9 mouse cellular contexts compared by ENCODE assay signal in genomic region chr16:92369260-92369659, GRCm38 (mm10). TPM values are rescaled to one million over a fixed set of nuclear protein-coding genes. Genes with fewer than 3 reads are reported as not detected.
DNase-seq lines count a peak whose midpoint lies in the region; ATAC-seq and TF ChIP-seq lines count a peak whose summit lies in the region.
"Had no signal": no experiment of that assay in that cellular context is flagged by ENCODE, and none has a peak within 500 bp of the region (broad histone marks: within the 10 kb centered on the region; RNA-seq: fewer than 3 reads in every experiment).

No protein-coding gene starts in this region.

- ATAC-seq in kidney, postnatal 0 days (replicated peaks; ENCODE audit: low FRiP score, low read depth) = peak; percentile 63; the same call in 1 of the 2 replicates
- no peak for ATAC-seq in cerebellum, adult (ENCODE audit: insufficient number of reproducible peaks, low FRiP score, low TSS enrichment)

- 32% methylated on average over 2 of the region's 2 CpGs for WGBS in kidney, postnatal 0 days

- no peak overlapping the region for H3K4me2 ChIP-seq in kidney, postnatal 0 days (ENCODE audit: low read length)

- H3K4me1 ChIP-seq in kidney, postnatal 0 days (replicated peaks; ENCODE audit: insufficient read depth, low read length) = no peaks in the 10 kb centered on the region; the same call in 1 of the 2 replicates

- intact Hi-C loops in left cerebral cortex, postnatal 25 days (cut with DNase I) = no loop called here

- no peak overlapping the region for H3K4me3 ChIP-seq in kidney, postnatal 0 days (replicated peaks; ENCODE audit: low read depth, low read length)

- DNase-seq in gastrocnemius, adult 18-20 months (ENCODE audit: low spot score) = peak; percentile 33
- DNase-seq in gastrocnemius, postnatal 10 days = no peak
- peak; percentile 15 for DNase-seq in adrenal gland, postnatal 25 days
- peak; percentile 72 for DNase-seq in kidney, postnatal 0 days (ENCODE audit: low spot score)
- DNase-seq in lung, postnatal 14 days = peak; percentile 24
- no peak for DNase-seq in left cerebral cortex, postnatal 25 days (ENCODE audit: low spot score in 2 of 2)
- DNase-seq in gastrocnemius, adult 8-10 months (ENCODE audit: low spot score in 2 of 2) = no peak

- 0 out of 2 replicates have a peak overlapping the region, but pooled peaks have one; percentile 19 for H3K27ac ChIP-seq in kidney, postnatal 0 days

- H3K9ac ChIP-seq in kidney, postnatal 0 days (ENCODE audit: low read depth, low read length) = no peak overlapping the region

- no peak for TF ChIP-seq CTCF in kidney, postnatal 0 days (IDR thresholded peaks at IDR 0.05; ENCODE audit: low read depth)

- peaks cover 4% of the 10 kb centered on the region; the same call in 1 of the 2 replicates for H3K27me3 ChIP-seq in kidney, postnatal 0 days (ENCODE audit: insufficient read depth, low read length)

- no peaks in the 10 kb centered on the region for H3K36me3 ChIP-seq in kidney, postnatal 0 days (ENCODE audit: insufficient read depth, low read length)

- no peaks in the 10 kb centered on the region for H3K9me3 ChIP-seq in kidney, postnatal 0 days (replicated peaks; ENCODE audit: low read length)

RNA-seq across cellular contexts. Expression of gene Kcne1, which starts 10.0 kb away (rescaled TPM):
- not detected for total RNA-seq in gastrocnemius, adult 18-20 months (2021)
- not detected for total RNA-seq in gastrocnemius, postnatal 10 days (2021)
- total RNA-seq in adrenal gland, postnatal 25 days (2021) = not detected in 2 replicates
- 12.2 and 13.1 TPM in 2 replicates for polyA plus RNA-seq in kidney, postnatal 0 days (2015; fragmentation: Nextera tagmentation; extraction: Ambion mirVana)
- total RNA-seq in left cerebral cortex, postnatal 25 days (2021) = not detected
- not detected for total RNA-seq in gastrocnemius, adult 8-10 months (2022)
- total RNA-seq: layer of hippocampus, adult 8-10 months had no signal

RNA-seq across cellular contexts. Expression of gene Fam243, which starts 48.0 kb away (rescaled TPM):
- total RNA-seq in gastrocnemius, adult 18-20 months (2021) = not detected
- not detected for total RNA-seq in gastrocnemius, postnatal 10 days (2021)
- not detected in 2 replicates for total RNA-seq in adrenal gland, postnatal 25 days (2021)
- 0.13 TPM in 1 of 2 replicates, not detected in the other for polyA plus RNA-seq in kidney, postnatal 0 days (2015; fragmentation: Nextera tagmentation; extraction: Ambion mirVana)
- total RNA-seq in left cerebral cortex, postnatal 25 days (2021) = not detected
- not detected for total RNA-seq in gastrocnemius, adult 8-10 months (2022)
- total RNA-seq: layer of hippocampus, adult 8-10 months had no signal

Comparison
In these comparisons a context has a peak if more than half of its experiments do, and no peak if none do; other contexts are left out.
1. DNase-seq: peak in gastrocnemius, adult 18-20 months (single experiment), adrenal gland, postnatal 25 days (single experiment), kidney, postnatal 0 days (single experiment) and lung, postnatal 14 days (single experiment); none in gastrocnemius, postnatal 10 days (single experiment), left cerebral cortex, postnatal 25 days (0 of 2) and gastrocnemius, adult 8-10 months (0 of 2).